Mouse (Mus musculus): ENCODE data around the gene Insc.

Insc gene

DNA sequence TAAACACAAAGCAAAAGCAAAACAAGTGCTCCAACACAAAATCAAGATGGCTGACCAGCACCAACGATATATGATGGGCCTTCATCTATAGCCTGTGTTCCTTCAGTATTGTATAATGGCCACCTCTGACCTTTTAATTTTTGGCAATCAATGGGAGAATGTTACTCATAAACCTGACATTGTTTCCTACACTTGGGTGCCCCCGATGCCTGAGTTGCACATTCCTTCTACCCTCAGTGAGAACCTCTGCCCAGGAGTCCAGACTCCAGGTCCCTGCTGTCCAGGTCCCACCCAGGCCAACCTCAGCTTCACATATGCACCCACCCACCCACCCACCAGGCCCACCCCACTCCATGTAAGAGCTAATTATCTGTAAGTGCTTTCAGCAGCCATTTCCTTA lies 79.2 kb downstream of the Insc start:
- DNase-seq (ENCODE audit: low spot score in 2 of 2): no peak

DNA sequence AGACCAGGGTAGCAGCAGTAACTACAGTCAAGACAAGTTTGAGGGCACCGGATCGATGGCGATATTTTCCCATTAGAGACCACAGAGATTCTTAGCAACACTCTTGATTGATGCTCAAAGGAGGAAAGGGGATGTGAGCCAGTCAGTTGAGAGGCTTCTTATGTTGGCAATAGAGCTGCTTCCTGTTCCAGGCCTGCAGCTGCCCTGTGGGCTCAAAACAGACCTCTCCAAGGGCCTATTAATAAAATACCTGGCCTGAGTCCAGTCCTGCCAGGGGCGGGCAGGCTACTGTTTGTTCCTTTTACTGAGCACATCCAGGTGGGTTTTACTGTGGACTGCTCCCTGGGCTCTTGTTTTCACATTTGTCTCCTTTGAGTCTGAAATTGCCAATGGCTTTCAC lies 83.9 kb downstream of the Insc start:
- DNase-seq (ENCODE audit: low spot score in 2 of 2): no peak

DNA sequence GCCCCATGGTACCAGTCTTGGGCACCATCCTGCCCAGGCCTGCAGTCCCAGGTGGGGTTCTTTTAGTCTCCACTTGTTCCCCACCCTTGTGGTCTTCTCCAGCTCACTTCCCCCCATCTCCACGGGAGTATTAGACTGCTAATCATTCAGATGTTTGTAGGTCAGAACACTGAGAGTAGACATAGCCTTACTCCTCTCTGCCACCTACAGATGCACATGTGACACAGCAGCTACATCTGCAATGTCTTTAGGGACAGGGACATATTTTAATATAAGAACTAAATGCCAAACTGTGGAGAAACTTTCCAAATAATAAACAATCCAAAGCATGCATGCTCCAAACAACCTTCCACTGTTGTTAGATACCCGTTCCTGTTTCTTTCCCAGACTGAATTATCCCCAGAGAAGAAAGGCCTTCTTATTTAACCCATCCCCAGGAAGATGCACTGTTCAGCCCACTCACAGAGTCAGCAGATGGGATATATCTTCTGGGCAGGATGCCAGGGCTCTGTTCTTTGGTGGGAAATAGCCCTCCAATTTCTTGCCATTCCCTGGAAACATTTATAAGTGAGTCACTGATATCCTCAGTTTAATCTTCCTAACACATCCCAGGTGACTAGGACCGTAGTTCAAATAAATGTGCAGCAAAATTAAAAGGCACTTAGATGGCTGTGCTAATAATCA lies 88.9 kb downstream of the Insc start:
- peak; percentile 24 to 36 for DNase-seq (ENCODE audit: low spot score in 2 of 2)

DNA sequence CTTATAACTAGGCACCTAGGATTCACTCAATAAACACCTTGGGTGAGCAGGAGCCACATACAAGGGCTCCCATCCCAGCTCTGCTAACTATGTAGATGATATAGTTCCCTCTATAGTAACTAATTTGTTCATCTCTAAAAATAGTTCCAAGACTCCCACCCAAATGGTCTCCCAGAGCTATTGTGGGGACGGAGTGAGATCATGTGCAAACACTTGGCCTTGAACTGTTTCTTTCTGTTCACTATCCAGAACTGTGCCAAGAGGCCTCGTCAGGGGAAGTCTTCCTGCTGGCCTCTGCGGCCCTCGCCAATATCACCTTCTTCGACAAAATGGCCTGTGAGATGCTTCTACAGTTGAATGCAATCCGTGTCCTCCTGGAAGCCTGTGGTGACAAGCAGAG lies 91.0 kb downstream of the Insc start:
- no peak for DNase-seq (ENCODE audit: low spot score in 2 of 2)

DNA sequence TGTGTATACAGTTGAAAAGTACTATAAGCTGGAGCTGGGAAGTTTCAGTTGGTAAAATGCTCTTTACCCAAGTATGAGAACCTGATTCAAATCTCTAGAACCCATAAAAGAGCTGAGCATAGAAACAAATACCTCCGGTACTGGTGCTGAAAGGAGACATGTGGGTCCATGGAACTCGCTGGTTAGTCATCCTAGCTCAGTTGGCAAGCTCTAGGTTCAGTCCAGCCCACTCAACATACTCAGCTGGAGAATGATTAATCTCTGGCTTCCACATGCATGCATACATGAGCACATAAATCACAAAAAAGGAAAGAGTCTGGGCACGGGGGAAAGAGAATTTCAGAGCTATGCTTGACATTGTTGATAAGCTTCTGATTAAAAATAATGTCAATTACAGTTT lies 93.8 kb downstream of the Insc start:
- peak in 1 of 2 experiments; percentile 39 for DNase-seq (ENCODE audit: low spot score in 2 of 2)

DNA sequence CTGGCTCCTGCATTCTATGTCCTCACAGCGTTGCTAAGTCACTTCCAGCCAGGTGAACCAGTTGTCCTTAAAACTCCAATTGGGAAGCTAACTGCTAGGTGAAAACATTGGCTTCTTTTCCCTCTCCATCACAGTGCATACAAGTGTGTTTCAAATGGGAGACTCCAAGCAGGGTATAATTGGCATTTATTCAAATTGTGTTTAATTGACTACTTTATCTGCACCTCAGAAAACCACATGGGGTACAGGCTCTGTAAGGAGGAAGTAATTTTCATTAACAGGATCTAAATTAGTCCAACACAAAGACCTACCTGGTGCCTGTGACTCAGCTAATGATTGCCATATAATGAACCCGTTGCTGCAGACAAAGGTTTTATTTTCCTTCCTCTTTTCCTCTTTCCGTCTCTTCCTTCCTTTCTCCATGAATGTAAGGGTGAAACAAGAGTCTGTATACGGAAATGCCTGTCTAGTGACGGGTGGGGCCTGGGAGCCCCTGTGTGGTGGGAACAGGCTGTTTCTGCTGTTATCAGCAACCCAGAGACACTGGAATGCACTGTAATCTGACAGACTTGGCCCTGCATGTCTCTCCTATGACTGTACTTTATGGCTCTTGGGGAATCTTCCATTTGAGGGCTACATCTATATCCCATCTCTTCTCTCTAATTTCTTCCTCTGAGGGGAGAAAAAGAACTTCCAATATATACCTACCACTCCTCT lies 96.7 kb downstream of the Insc start:
- no peak for DNase-seq (ENCODE audit: low spot score in 2 of 2)

DNA sequence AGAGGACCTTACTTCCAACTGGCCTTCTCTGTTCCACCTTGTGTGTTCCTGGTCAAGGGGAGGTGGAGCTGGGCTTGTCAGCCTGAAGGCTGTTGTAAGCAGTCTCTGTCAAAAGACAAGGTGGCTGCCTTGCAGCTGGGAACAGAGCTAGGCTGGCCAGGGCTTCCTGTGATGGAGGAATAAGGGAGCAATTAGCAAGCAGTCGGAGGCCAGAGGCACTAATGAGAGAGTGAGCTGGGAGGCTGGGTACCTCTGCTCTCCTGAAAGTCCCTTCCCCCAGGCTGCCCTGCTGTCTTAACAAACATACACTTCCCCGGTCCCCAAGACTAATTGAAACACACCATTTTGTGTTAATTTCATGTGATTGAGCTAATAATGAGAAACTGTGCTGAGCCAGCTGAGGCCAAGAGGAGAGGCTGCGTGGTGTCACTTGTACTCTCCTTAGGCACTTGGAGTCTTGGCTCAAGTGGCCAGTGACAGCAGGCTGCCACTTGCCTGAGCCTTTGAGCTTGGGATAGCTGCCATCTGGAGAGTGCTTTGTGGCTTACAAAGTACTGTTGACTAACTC lies 99.2 kb downstream of the Insc start:
- DNase-seq (ENCODE audit: low spot score in 2 of 2): peak in 1 of 2 experiments; percentile 20

DNA sequence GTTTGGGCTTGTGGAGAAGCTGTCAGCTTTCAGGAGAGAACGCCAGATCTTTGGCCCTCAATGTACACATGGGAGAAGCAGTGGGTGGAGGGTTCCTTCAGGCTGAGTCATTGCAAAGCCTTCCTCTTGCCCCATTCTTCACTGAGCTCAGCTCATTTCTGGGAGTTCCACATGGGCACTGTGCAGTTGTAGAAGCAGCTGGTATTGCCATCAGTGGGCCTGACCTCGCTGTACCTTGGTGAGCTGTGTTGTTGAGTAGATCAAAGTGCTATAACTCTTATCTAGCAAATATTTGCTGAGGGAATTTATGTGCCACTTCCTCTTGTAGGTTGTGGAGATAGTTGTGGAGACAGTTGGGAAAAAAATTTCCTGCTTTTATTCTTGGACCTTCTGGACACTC lies 103.7 kb downstream of the Insc start:
- DNase-seq (ENCODE audit: low spot score in 2 of 2): no peak

DNA sequence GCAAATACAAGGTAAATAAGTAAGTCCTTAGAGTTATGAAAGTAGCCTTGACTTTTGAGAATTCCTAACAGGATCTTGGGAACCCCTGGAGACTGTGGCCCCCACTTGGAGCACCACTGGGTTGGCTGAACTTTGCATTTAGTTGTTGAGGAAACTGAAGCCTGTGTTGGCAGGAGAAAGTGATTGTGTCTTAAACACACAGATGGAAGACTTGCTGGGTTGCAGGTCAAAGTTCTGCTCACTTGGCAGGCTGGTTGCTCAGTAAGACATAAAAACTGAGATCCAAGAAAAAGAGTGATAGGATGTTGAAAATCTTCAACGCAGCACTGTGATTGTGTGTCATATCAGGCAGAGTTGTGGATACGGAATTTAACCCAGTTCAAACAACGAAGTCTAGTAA lies 108.9 kb downstream of the Insc start:
- no peak for DNase-seq (ENCODE audit: low spot score in 2 of 2)

DNA sequence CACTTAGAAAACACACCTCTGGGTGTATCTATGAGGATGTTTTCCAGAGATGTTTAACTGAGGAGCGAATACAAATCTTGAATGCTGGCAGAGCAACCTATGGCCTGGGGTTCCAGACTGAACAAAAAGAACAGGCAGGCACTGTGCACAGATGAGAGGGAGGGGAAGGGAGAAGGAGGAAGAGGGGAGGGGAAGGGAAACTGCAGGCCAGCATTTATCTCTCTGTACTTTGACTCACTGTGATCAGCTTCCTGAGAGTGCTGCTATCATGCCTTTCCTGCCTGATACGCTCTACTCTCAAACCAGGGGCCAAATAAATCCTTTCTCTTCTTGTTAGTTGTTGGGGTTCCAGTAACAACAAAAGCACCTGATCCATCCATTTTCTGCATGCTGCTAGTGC lies 110.7 kb downstream of the Insc start:
- no peak for DNase-seq (ENCODE audit: low spot score in 2 of 2)

DNA sequence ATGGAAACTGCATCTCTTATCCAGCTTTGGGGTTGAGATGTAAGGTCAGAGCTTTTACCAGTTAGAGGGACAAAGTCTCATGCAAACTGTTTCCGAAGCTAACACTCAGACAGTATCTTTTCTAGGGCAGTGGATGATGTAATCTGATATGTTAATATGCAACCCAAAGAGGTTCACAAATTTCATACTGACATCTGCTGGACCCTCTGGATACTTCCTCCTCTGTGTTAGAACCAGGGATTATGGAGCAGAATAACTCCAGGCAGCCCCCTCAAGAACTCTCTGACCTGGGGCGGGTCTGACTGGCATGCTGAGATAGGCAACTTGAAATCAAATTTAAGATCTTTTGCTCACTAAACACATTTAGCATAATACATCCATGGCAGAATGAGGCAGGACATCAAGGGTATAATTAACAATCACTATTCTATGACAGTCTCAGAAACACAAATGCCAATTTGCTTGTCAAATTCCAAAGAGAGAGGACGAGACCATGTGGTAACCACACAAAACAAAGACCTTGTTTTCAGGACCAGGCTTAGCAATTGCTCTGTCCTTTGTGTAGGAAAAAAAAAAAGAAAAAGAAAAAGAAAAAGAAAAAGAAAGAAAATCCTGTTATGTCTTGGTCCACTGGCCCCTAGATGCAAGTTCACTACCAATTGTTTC lies 117.5 kb downstream of the Insc start:
- DNase-seq (ENCODE audit: low spot score in 2 of 2): no peak

DNA sequence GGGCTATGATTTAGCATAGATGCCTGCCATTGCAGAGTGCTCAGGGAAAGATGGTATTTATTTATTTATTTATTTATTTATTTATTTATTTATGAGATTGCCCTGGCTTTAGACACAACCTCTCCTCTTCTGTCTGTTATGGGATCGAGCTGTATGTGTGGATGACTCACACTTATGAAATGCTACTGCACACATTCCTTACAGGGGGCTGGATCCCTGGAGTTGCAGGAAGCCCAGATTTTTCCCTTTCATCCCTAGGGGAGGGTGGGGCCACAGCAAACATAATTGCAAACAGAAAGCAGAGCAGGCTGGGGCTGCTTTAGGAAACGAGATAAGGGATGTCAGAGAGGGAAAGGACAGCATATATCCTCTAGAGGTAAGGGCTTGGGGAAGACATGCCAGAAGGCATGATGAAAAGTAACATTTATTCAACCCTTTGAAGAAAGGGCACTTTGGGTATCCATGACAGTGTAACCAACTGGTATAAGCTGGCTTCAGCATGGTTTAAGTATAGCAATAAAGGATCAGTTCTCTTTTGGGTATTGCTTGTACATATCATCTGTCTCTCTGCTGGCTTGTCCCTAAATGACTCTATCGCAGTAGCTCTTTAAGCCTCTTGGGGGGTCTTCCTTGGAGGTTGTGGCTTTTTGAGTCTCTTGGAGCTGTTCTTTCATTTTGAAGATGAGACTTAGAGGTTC lies 130.0 kb downstream of the Insc start:
- no peak for DNase-seq (ENCODE audit: low spot score in 2 of 2)

DNA sequence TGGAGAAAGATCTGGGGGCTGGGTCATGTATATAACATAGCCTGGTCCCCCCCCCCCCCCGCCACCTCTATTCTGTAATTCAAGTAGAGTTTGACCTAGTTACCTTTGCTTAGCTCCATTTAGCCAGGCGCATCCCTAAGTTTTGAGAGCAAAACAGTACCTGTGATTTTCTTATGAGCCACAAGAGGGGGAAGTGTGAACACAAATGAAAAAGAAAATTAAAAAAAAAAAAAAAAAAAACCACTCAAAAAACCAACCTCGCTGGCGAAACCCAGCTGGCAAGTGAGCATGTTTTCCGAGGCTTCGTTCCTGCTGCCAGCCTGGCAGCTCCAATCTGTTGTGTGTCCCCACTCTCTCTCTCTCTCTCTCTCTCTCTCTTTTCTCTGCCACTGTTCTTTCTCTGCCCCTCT lies 130.5 kb downstream of the Insc start:
- peak; percentile 26 to 46 for DNase-seq (ENCODE audit: low spot score in 2 of 2)

DNA sequence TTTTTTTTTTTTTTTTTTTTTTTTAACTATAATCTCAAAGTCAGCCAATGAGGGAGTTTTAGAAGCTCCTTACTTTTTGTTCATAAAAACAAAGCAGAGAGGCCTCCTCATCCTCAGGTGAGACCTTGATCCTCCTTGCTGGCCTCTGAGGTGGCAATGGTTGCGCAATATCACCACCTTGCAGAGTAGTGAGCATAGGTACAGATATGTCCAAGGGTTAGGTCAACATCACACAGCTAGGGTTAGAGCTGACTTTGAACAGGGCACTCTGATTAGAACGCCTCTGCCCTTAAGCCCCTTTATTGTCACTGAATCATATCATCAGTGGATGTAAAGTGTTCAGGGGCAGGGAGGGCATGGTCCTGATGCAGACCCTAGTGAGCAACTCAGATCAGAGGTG lies 131.1 kb downstream of the Insc start:
- DNase-seq (ENCODE audit: low spot score in 2 of 2): no peak

DNA sequence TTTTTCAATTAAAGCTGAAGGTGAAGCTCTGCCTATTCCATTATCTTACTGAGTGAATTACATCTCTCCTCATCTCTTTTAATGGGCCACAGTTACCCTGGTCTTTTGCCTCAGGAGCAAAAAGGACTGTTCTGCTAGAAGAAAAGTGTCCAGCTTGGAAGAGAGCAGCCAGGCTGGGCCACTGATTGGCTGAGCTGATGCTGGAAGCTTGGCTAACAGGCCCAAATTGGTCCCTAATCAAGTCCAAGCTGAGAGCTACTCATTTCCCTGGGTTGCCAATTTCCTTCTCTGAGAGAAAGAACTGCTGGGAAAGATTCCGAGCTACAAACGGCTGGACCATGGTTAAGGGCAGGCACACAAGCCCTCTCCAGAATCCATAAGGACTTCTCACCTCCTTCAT lies 140.1 kb downstream of the Insc start:
- DNase-seq (ENCODE audit: low spot score in 2 of 2): peak in 1 of 2 experiments; percentile 40

DNA sequence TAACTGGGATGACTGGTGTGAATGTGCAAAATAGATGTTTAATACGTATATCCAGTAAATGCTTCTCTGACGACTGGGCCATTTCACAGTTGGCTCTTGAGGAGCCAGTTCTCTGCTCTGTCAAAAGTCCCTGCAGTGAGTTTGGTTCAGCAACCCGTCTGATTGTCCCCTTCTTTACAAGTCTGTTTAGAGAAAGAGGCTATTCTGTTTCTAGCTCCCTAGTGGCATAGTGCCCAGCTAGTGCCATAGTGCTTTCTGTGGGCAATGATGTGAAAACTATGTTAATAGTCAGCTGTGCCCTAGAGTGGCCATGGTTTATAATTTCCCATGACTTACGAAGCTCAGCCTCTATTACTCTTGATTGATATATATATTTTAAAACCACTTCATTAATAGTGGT lies 143.4 kb downstream of the Insc start:
- peak in 1 of 2 experiments; percentile 8 for DNase-seq (ENCODE audit: low spot score in 2 of 2)

DNA sequence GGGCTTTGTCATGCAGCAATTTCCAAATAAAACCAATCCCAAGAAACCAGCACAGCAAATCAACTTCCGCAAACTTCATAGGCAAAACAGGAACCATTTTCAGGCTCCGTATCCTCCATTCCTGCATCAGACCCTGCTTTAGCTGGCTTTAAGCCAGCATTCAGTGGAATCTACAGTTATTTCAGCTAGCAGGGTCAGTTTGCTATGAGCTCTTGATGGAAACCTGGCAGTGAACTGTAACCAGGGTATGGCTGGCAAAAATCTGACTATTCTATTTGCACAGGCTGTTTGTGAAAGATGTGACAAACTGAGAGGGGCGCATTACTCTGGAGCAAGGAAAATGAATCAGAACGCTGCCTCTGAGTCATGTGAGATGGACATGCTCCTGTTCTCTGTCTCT lies 146.7 kb downstream of the Insc start:
- no peak for DNase-seq (ENCODE audit: low spot score in 2 of 2)

DNA sequence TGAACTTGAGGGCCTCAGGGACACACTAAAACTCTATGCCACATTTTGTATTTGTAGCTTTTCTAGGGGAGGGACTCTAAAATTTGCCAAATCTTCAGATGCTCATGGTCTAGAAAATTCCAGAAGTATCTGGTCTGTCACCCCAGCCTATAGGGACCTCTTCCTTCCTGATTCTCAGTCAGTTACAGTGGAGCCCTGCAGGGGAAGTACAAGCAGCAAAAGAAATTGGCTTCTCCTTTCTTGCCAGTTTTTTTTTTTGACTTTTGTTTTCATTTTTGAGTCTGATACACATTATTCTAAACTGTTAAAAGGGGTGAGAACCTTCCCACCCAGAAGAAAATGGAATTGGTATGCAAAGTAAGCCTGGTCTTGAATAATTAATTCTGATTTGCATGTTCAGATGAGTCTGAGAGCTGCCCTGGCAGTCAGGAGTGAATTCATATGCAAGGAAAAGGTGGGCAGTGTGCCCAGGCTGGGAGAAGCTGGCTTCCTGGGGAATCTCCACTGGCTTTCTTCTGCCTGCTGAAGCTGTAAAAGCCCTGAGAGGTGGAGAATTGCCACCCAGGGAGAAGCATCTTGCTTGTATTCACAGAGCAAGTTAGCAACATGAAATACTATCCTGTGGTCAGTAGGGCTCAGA lies 149.2 kb downstream of the Insc start:
- peak; percentile 47 to 73 for DNase-seq (ENCODE audit: low spot score in 2 of 2)

DNA sequence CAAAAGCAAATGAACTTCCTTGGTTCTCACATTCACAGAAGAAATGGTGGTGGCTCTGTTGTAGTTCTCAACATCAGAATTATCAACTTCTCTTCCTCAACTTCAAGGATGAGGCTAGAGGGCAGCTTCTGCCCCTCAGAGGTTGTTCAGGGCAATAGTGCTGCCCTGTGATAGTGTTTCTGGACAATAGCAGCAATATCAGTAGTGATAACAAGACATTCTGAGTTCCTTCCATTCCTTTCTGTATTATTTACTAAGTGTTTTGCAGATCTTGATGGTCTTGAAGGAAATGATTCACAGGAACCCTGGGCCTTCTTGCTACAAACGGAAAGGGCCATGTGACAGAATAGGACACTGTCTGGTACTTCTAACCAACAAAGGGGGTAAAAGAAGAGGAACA lies 150.4 kb downstream of the Insc start:
- no peak for DNase-seq (ENCODE audit: low spot score in 2 of 2)

DNA sequence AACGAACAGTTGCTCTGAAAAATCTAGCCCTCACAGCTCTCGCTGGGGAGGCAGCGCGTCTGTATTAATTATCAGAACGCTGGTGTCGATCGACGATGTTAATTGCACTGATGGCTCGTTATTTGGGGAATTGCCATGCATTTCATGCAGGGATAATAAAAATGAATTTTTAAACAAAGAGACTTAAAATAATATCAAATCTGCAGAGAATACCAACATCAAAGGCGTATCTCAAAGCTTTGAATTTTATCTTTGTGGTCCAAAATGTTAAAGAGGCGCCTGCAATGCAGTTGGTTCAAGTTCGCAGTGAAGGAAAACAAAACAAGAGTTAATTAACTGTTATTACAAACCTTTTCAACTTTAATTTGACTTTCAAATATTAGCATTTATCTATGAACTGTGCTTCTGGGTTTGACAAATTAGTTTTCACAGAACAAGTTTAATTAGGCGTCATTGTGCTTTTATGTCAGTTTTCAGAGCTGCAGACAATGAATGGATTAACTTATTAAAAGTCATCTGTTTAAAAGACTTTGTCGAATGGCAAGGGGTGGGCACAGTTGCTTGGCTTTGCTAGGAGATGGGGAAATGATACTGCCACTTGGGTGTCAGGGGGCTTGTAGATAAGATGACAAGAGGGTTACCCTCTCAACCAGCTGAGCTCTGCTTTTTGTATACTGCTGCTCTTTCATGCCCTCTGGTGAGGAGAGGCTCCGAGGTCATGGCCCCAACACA lies 153.6 kb downstream of the Insc start:
- no peak for DNase-seq (ENCODE audit: low spot score in 2 of 2)

Measured in frontal cortex, postnatal 36 days (tissue).